Mouse (Mus musculus) inflammation-experienced regulatory T-cells (primary cell): ENCODE data around the gene Pnlip. TPM values are rescaled to one million over a fixed set of nuclear protein-coding genes. Genes with fewer than 3 reads are reported as not detected.

ENCODE experiments used
- polyA plus RNA-seq, 2 experiments: library from polyadenylated mRNA; unstranded; fragments of 100-300 nt; shearing (Covaris generic); gene quantifications; one replicate each; pipeline ENCODE4 v1.2.1; 2017

Pnlip gene
- polyA plus RNA-seq = 1 to 10 TPM in 1 of 2 experiments, under 1 TPM in 1; 0.23 to 1.8 TPM

GRCm38 (mm10) chr19:58652198-58652597, at the start of gene Pnlip:
Gene Pnlip (plus strand): TSS chr19:58652498.

GRCm38 (mm10) chr19:58728445-58729031, 76.2 kb downstream of the Pnlip start, which contains the start of gene Pnliprp1:
Gene Pnliprp1 (plus strand): TSS chr19:58728887.

Other genes starting within 250 kb of the Pnlip start
- gene Gfra1, start 196.6 kb upstream of the Pnlip start, polyA plus RNA-seq = under 1 TPM in 1 of 2 experiments, not detected in 1; 0.72 TPM
- not detected for gene Ccdc172, start 140.5 kb upstream of the Pnlip start, polyA plus RNA-seq
- gene Pnliprp1, start 76.4 kb downstream of the Pnlip start, polyA plus RNA-seq = 1 to 10 TPM in 1 of 2 experiments, under 1 TPM in 1; 0.72 to 2.6 TPM
- not detected for gene Pnliprp2, start 107.2 kb downstream of the Pnlip start, polyA plus RNA-seq
- 1 to 10 TPM in 1 of 2 experiments, not detected in 1; 1.4 TPM for gene 1700019N19Rik, start 142.0 kb downstream of the Pnlip start, polyA plus RNA-seq